38 mouse cellular contexts compared by ENCODE assay signal in genomic region chr13:105134397-105134796, GRCm38 (mm10). TPM values are rescaled to one million over a fixed set of nuclear protein-coding genes. Genes with fewer than 3 reads are reported as not detected.
A peak's percentile ranks its signal among the peaks of the same experiment; 100 is the strongest.
DNase-seq lines count a peak whose midpoint lies in the region; ATAC-seq and TF ChIP-seq lines count a peak whose summit lies in the region.
"Had no signal": no experiment of that assay in that cellular context is flagged by ENCODE, and none has a peak within 500 bp of the region (broad histone marks: within the 10 kb centered on the region; RNA-seq: fewer than 3 reads in every experiment).

No protein-coding gene starts in this region.

- H3K27ac ChIP-seq in heart, embryonic 16.5 days (ENCODE audit: low read length), result no peak overlapping the region
- no peak overlapping the region for H3K27ac ChIP-seq in MEL (ENCODE audit: control insufficient read depth, low read depth, low read length)
- H3K27ac ChIP-seq in liver, embryonic 13.5 days, result no peak overlapping the region
- H3K27ac ChIP-seq in limb, embryonic 10.5 days, result no peak overlapping the region
- H3K27ac ChIP-seq: hindbrain, embryonic 15.5 days had no signal

- 0 out of 2 replicates have a peak, but pooled peaks have one; percentile 14 for ATAC-seq in heart, embryonic 16.5 days (replicated peaks; ENCODE audit: extremely low read depth, insufficient read depth, low FRiP score)
- peak; percentile 84 for ATAC-seq in liver, embryonic 13.5 days (ENCODE audit: low read depth)
- ATAC-seq in megakaryocyte progenitor cell, adult 5-6 weeks (replicated peaks; ENCODE audit: poor library complexity), result peak; percentile 84
- ATAC-seq: activated CD4-positive, CD25-positive, alpha-beta regulatory T cell, adult 4 months; CD4-positive, CD25-positive, alpha-beta regulatory T cell, adult 4 months; forebrain, embryonic 16.5 days; inflammation-experienced regulatory T-cells, adult 6 months had no signal

- no peaks in the 10 kb centered on the region for H3K9me3 ChIP-seq in heart, embryonic 16.5 days (replicated peaks; ENCODE audit: control insufficient read depth, low read length)
- no peaks in the 10 kb centered on the region for H3K9me3 ChIP-seq in MEL (replicated peaks; ENCODE audit: insufficient read depth, low read length)
- H3K9me3 ChIP-seq in liver, embryonic 13.5 days (replicated peaks), result no peaks in the 10 kb centered on the region
- no peaks in the 10 kb centered on the region for H3K9me3 ChIP-seq in limb, embryonic 10.5 days (replicated peaks)
- H3K9me3 ChIP-seq: hindbrain, embryonic 15.5 days had no signal

- H3K4me1 ChIP-seq in heart, embryonic 16.5 days (ENCODE audit: control insufficient read depth, insufficient read depth, low read length), result 0 out of 2 replicates have a peak, but pooled peaks cover 5% of the 10 kb centered on the region
- peaks cover 4 to 9% of the 10 kb centered on the region in 2 experiments; a peak in 3 of 4 replicates for H3K4me1 ChIP-seq in MEL (ENCODE audit: control insufficient read depth in 1 of 2, insufficient read depth in 2 of 2, low read length in 2 of 2)
- H3K4me1 ChIP-seq in liver, embryonic 13.5 days (replicated peaks), result peaks cover 22% of the 10 kb centered on the region
- no peaks in the 10 kb centered on the region for H3K4me1 ChIP-seq in limb, embryonic 10.5 days
- H3K4me1 ChIP-seq: hindbrain, embryonic 15.5 days had no signal

- TF ChIP-seq EP300 in MEL (IDR thresholded peaks at IDR 0.05; ENCODE audit: low read depth in 1 of 2, low read length in 2 of 2), result peak; percentile 81 to 84

- no peak for TF ChIP-seq POLR2A in MEL (IDR thresholded peaks at IDR 0.05; ENCODE audit: control insufficient read depth in 1 of 2, insufficient read depth in 1 of 2, low read depth in 1 of 2, low read length in 2 of 2, poor library complexity in 1 of 2)

- TF ChIP-seq RAD21 in MEL (IDR thresholded peaks at IDR 0.05; ENCODE audit: low read depth, low read length), result no peak

- H3K4me3 ChIP-seq in heart, embryonic 16.5 days (ENCODE audit: low read length), result no peak overlapping the region
- H3K4me3 ChIP-seq in MEL (ENCODE audit: control insufficient read depth in 1 of 2, insufficient read depth in 1 of 2, low read depth in 2 of 2, low read length in 2 of 2), result no peak overlapping the region
- no peak overlapping the region for H3K4me3 ChIP-seq in liver, embryonic 13.5 days (replicated peaks)
- no peak overlapping the region for H3K4me3 ChIP-seq in limb, embryonic 10.5 days
- H3K4me3 ChIP-seq: erythroblast, embryonic 14.5 days; hindbrain, embryonic 15.5 days had no signal

- no peaks in the 10 kb centered on the region for H3K36me3 ChIP-seq in heart, embryonic 16.5 days (ENCODE audit: control insufficient read depth, insufficient read depth)
- peaks cover 0 to 10% of the 10 kb centered on the region in 2 experiments; a peak in 2 of 4 replicates for H3K36me3 ChIP-seq in MEL (ENCODE audit: control insufficient read depth in 1 of 2, insufficient read depth in 2 of 2, low read length in 2 of 2)
- H3K36me3 ChIP-seq in liver, embryonic 13.5 days, result no peaks in the 10 kb centered on the region
- H3K36me3 ChIP-seq in limb, embryonic 10.5 days, result no peaks in the 10 kb centered on the region
- H3K36me3 ChIP-seq: hindbrain, embryonic 15.5 days had no signal

- intact Hi-C loops in heart, postnatal 36 days (cut with DNase I), result no loop called here

- no peak for TF ChIP-seq CTCF in MEL (IDR thresholded peaks at IDR 0.05 in 2 of 3, conservative IDR thresholded peaks at IDR 0.05 in 1 of 3; ENCODE audit: control insufficient read depth in 1 of 3, insufficient read depth in 1 of 3, low read depth in 2 of 3, low read length in 3 of 3, poor library complexity in 1 of 3, severe bottlenecking in 1 of 3)

- H3K79me2 ChIP-seq in MEL (ENCODE audit: control insufficient read depth, insufficient read depth, low read length, poor library complexity), result no peaks in the 10 kb centered on the region

- no peaks in the 10 kb centered on the region for H3K27me3 ChIP-seq in heart, embryonic 16.5 days (ENCODE audit: control insufficient read depth, insufficient read depth, low read length)
- no peaks in the 10 kb centered on the region for H3K27me3 ChIP-seq in MEL (ENCODE audit: control insufficient read depth in 1 of 2, insufficient read depth in 2 of 2, low read length in 2 of 2)
- H3K27me3 ChIP-seq in liver, embryonic 13.5 days, result no peaks in the 10 kb centered on the region
- H3K27me3 ChIP-seq in limb, embryonic 10.5 days (ENCODE audit: low read depth, poor library complexity, severe bottlenecking), result no peaks in the 10 kb centered on the region
- H3K27me3 ChIP-seq: hindbrain, embryonic 15.5 days had no signal

- WGBS in heart, embryonic 16.5 days, result 24% methylated on average over 5 of the region's 5 CpGs
- WGBS in liver, embryonic 13.5 days (ENCODE audit: insufficient replicate concordance), result 13% methylated on average over 5 of the region's 5 CpGs
- WGBS in limb, embryonic 10.5 days, result 71% methylated on average over 5 of the region's 5 CpGs

- no peak overlapping the region for H3K4me2 ChIP-seq in heart, embryonic 16.5 days (ENCODE audit: low read depth, low read length)
- no peak overlapping the region for H3K4me2 ChIP-seq in liver, embryonic 13.5 days
- H3K4me2 ChIP-seq: hindbrain, embryonic 15.5 days had no signal

- DNase-seq in heart, postnatal 36 days, result no peak
- peak; percentile 60 for DNase-seq in MEL (ENCODE audit: low read depth, low spot score)
- DNase-seq in liver, embryonic 13.5 days, result peak; percentile 21
- no peak for DNase-seq in cerebellum, postnatal 4 days (ENCODE audit: low spot score in 2 of 2)
- no peak for DNase-seq in spleen, postnatal 10 days (ENCODE audit: low spot score in 2 of 2)
- no peak for DNase-seq in limb, embryonic 10.5 days (ENCODE audit: low spot score)
- DNase-seq: adrenal gland, postnatal 10 days; cerebellum, adult 11 months; cerebellum, adult 9-10 months; kidney, adult 9 months; kidney, postnatal 10 days; lung, postnatal 4 days; midbrain, embryonic 14.5 days had no signal

- H3K9ac ChIP-seq in heart, embryonic 16.5 days (ENCODE audit: low read length), result no peak overlapping the region
- H3K9ac ChIP-seq in MEL (ENCODE audit: control insufficient read depth, low read depth, low read length, poor library complexity, severe bottlenecking), result no peak overlapping the region
- no peak overlapping the region for H3K9ac ChIP-seq in liver, embryonic 13.5 days
- H3K9ac ChIP-seq: hindbrain, embryonic 15.5 days had no signal

TF ChIP-seq in MEL, 35 proteins besides CTCF, POLR2A, EP300 and RAD21:
- peak; percentile 61; the same call in 1 of the 2 replicates for TF ChIP-seq ETS1 (IDR thresholded peaks at IDR 0.05; ENCODE audit: low read depth, low read length)
- peak; percentile 87 for TF ChIP-seq TCF12 (IDR thresholded peaks at IDR 0.05; ENCODE audit: low read depth, low read length)
- TF ChIP-seq GATA1 (IDR thresholded peaks at IDR 0.05; ENCODE audit: low read depth, low read length), result peak; percentile 93
- TF ChIP-seq UBTF (IDR thresholded peaks at IDR 0.05; ENCODE audit: borderline replicate concordance, insufficient read depth, low read depth, low read length), result no peak
- TF ChIP-seq CHD1 (IDR thresholded peaks at IDR 0.05; ENCODE audit: low read depth, low read length), result no peak
- TF ChIP-seq ELF1 (IDR thresholded peaks at IDR 0.05; ENCODE audit: low read depth, low read length), result no peak
- no peak for TF ChIP-seq ZMIZ1 (IDR thresholded peaks at IDR 0.05; ENCODE audit: low read depth, low read length)
- no peak for TF ChIP-seq MXI1 (IDR thresholded peaks at IDR 0.05; ENCODE audit: low read depth, low read length)
- TF ChIP-seq KAT2A (conservative IDR thresholded peaks at IDR 0.05; ENCODE audit: low read depth, low read length), result no peak
- peak; percentile 37; the same call in 1 of the 2 replicates for TF ChIP-seq TAL1 (IDR thresholded peaks at IDR 0.05; ENCODE audit: low read length)
- TF ChIP-seq RCOR1 (IDR thresholded peaks at IDR 0.05; ENCODE audit: low read depth, low read length), result peak; percentile 99
- TF ChIP-seq BHLHE40 (IDR thresholded peaks at IDR 0.05; ENCODE audit: borderline replicate concordance, low read depth, low read length), result peak; percentile 57; the same call in 1 of the 2 replicates
TF ChIP-seq in MEL: peak in this region for 6.

RNA-seq across cellular contexts. Expression of gene 4933425L06Rik, which starts 52.5 kb away (rescaled TPM):
- polyA plus RNA-seq in heart, embryonic 16.5 days (2015; fragmentation: Nextera tagmentation; extraction: Ambion mirVana), result not detected in 2 replicates
- not detected for total RNA-seq in heart, postnatal 36 days (2021)
- total RNA-seq in MEL (2012; rRNA removed), result not detected in 2 replicates
- polyA plus RNA-seq in MEL (2012; ENCODE audit: insufficient read depth in 1 of 2, insufficient read length in 2 of 2, low read depth in 1 of 2, low replicate concordance in 2 of 2, missing spikeins in 1 of 2), result not detected
- not detected in 2 replicates for polyA plus RNA-seq in liver, embryonic 13.5 days (2015; fragmentation: Nextera tagmentation; extraction: Ambion mirVana)
- not detected in 2 replicates for total RNA-seq in megakaryocyte progenitor cell, adult 5-6 weeks (2015)
- not detected in 2 replicates for total RNA-seq in megakaryocyte progenitor cell, adult 5-6 weeks (2017)
- polyA plus RNA-seq in limb, embryonic 10.5 days (2016; fragmentation: Nextera tagmentation; extraction: Ambion mirVana), result not detected in 2 replicates
- total RNA-seq: adrenal gland, postnatal 10 days; gastrocnemius, adult 8-10 months; gastrocnemius, postnatal 4 days; heart, adult 8-10 months; hematopoietic stem cell, adult 5-6 weeks; left cerebral cortex, postnatal 10 days; liver, adult 2 months; monocyte, adult 5-6 weeks had no signal
- polyA plus RNA-seq: activated CD4-positive, CD25-positive, alpha-beta regulatory T cell, adult 4 months; CD4-positive, CD25-positive, alpha-beta regulatory T cell, adult 4 months; cortical plate, adult 2 months; embryonic facial prominence, embryonic 14.5 days; erythroblast, embryonic 14.5 days; forebrain, embryonic 11.5 days; heart, postnatal 0 days; hindbrain, embryonic 15.5 days; inflammation-experienced regulatory T-cells, adult 6 months; large intestine, adult 2 months; limb, embryonic 11.5 days; liver, adult 2 months; lung, embryonic 16.5 days; midbrain, embryonic 14.5 days; neural tube, embryonic 14.5 days; stomach, embryonic 14.5 days; thymus, postnatal 0 days had no signal

Comparison
In these comparisons a context has a peak if more than half of its experiments do, and no peak if none do; other contexts are left out.
1. ATAC-seq: peak in every context shown above with its lines; median percentile 84 in liver, embryonic 13.5 days; 84 in megakaryocyte progenitor cell, adult 5-6 weeks; 14 in heart, embryonic 16.5 days.
2. DNase-seq: peak in MEL (single experiment) and liver, embryonic 13.5 days (single experiment); none in heart, postnatal 36 days (0 of 2), cerebellum, postnatal 4 days (0 of 2), spleen, postnatal 10 days (0 of 2) and limb, embryonic 10.5 days (single experiment).